In the genomic region with DNA sequence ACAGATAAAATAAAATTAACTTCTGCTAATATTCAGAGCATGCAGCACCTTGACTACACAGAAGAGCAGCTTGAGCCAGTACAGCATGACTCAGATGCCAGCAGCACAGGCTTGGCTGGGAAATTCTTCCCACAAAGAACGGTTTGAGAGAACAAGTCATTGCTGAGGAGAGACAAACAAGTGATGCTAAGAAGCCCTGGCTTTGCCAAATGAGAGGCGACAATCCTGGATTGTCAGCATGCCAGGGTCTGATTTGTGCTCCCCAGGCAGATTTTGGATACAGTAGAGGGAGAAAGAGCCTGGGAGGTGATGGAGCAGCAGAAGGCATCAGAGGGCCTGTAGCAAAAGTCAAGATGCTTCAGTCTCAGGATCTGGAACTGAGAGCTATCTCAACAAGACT, we compare ENCODE assay signal across 10 mouse cellular contexts. TPM values are rescaled to one million over a fixed set of nuclear protein-coding genes. Genes with fewer than 3 reads are reported as not detected.
DNase-seq lines count a peak whose midpoint lies in the region; ATAC-seq lines count a peak whose summit lies in the region.
"Had no signal": no experiment of that assay in that cellular context is flagged by ENCODE, and none has a peak within 500 bp of the region (broad histone marks: within the 10 kb centered on the region; RNA-seq: fewer than 3 reads in every experiment).

No protein-coding gene starts in this region.

- peak; percentile 84 for DNase-seq in Muller cell, postnatal 12 days (ENCODE audit: inconsistent ontology term)
- DNase-seq in brain, adult 2 months (ENCODE audit: low read depth, low spot score) = peak; percentile 93
- peak; percentile 45 to 58 for DNase-seq in left cerebral cortex, postnatal 14 days (ENCODE audit: low spot score in 2 of 2)
- DNase-seq in heart, postnatal 14 days = no peak
- no peak for DNase-seq in thymus, postnatal 0 days (ENCODE audit: low spot score)
- DNase-seq: heart, adult 11 months; lung, postnatal 10 days had no signal

- peak; percentile 97 for ATAC-seq in frontal cortex, adult (ENCODE audit: low TSS enrichment)
- ATAC-seq in megakaryocyte-erythroid progenitor cell, adult 5-6 weeks (replicated peaks; ENCODE audit: low FRiP score, low TSS enrichment, poor library complexity, severe bottlenecking) = no peak
- ATAC-seq: activated CD4-positive, CD25-positive, alpha-beta regulatory T cell, adult 4 months had no signal

- intact Hi-C loops in left cerebral cortex, postnatal 14 days (cut with DNase I) = no loop called here
- intact Hi-C loops in heart, postnatal 14 days (cut with DNase I) = no loop called here

RNA-seq across cellular contexts. Expression of a gene that starts 18.2 kb away (rescaled TPM):
- total RNA-seq in left cerebral cortex, postnatal 14 days (2021) = 10 to 100 TPM in 1 of 2 experiments, 1 to 10 TPM in 1; 9.8 to 12.6 TPM
- 10 to 100 TPM; 55.4 to 58.2 TPM for total RNA-seq in heart, postnatal 14 days (2021)
- 46.0 and 49.9 TPM in 2 replicates for polyA plus RNA-seq in thymus, postnatal 0 days (2015; fragmentation: Nextera tagmentation; extraction: Ambion mirVana)
- 1.1 and 1.2 TPM in 2 replicates for total RNA-seq in megakaryocyte-erythroid progenitor cell, adult 5-6 weeks (2014; fragmentation: Nextera tagmentation)
- total RNA-seq in megakaryocyte-erythroid progenitor cell, adult 5-6 weeks (2017) = 2.7 and 4.3 TPM in 2 replicates

Comparison
In these comparisons a context has a peak if more than half of its experiments do, and no peak if none do; other contexts are left out.
1. DNase-seq: peak in Muller cell, postnatal 12 days (single experiment), brain, adult 2 months (single experiment) and left cerebral cortex, postnatal 14 days (2 of 2); none in heart, postnatal 14 days (0 of 2) and thymus, postnatal 0 days (single experiment).
2. RNA of a gene that starts 18.2 kb away (total RNA-seq): 55.4 to 58.2 TPM in heart, postnatal 14 days; 9.8 to 12.6 TPM in left cerebral cortex, postnatal 14 days and 1.1 to 4.3 TPM in megakaryocyte-erythroid progenitor cell, adult 5-6 weeks; every median in the first group is over 4 times any median in the second.